Mouse (Mus musculus): ENCODE data around the gene Gmppa. TPM values are rescaled to one million over a fixed set of nuclear protein-coding genes. Genes with fewer than 3 reads are reported as not detected.

Gene Gmppa
- polyA plus RNA-seq (2012) = 195 and 229 TPM in 2 replicates

GRCm38 (mm10) chr1:75435475-75436328 lies at the start of gene Gmppa:
TSS of gene Gmppa (plus strand) at chr1:75435930.

GRCm38 (mm10) chr1:75450314-75451005 lies 14.7 kb downstream of the Gmppa start, which contains the start of gene Asic4:
TSS of gene Asic4 (plus strand) at chr1:75450436.

GRCm38 (mm10) chr1:75478916-75479634 lies 43.3 kb downstream of the Gmppa start, which contains the start of the genes Chpf and Tmem198:
TSS of gene Chpf (minus strand) at chr1:75479307.
TSS of gene Tmem198 (plus strand) at chr1:75479532.

Other genes starting within 250 kb of the Gmppa start
- 9.1 and 10.4 TPM in 2 replicates for gene Ankzf1, start 243.8 kb upstream of the Gmppa start, polyA plus RNA-seq (2012)
- 37.1 and 46.0 TPM in 2 replicates for gene Atg9a, start 243.7 kb upstream of the Gmppa start, polyA plus RNA-seq (2012)
- 1.1 and 1.2 TPM in 2 replicates for gene Glb1l, start 225.1 kb upstream of the Gmppa start, polyA plus RNA-seq (2012)
- 240 and 305 TPM in 2 replicates for gene Stk16, start 225.1 kb upstream of the Gmppa start, polyA plus RNA-seq (2012)
- 122 and 162 TPM in 2 replicates for gene Tuba4a, start 216.1 kb upstream of the Gmppa start, polyA plus RNA-seq (2012)
- not detected in 2 replicates for gene A630095N17Rik, start 203.8 kb upstream of the Gmppa start, polyA plus RNA-seq (2012)
- gene Dnajb2, start 199.5 kb upstream of the Gmppa start, polyA plus RNA-seq (2012) = 10.7 and 13.4 TPM in 2 replicates
- gene Ptprn, start 171.4 kb upstream of the Gmppa start, polyA plus RNA-seq (2012) = 0.20 and 0.35 TPM in 2 replicates
- gene Resp18, start 157.5 kb upstream of the Gmppa start, polyA plus RNA-seq (2012) = not detected in 2 replicates
- 67.1 and 68.5 TPM in 2 replicates for gene Dnpep, start 117.9 kb upstream of the Gmppa start, polyA plus RNA-seq (2012)
- 0.02 and 0.07 TPM in 2 replicates for gene Des, start 75.6 kb upstream of the Gmppa start, polyA plus RNA-seq (2012)
- gene Speg, start 60.6 kb upstream of the Gmppa start, polyA plus RNA-seq (2012) = 0.53 and 1.1 TPM in 2 replicates
- 0.04 TPM in 1 of 2 replicates, not detected in the other for gene Asic4, start 14.5 kb downstream of the Gmppa start, polyA plus RNA-seq (2012)
- gene Chpf, start 43.4 kb downstream of the Gmppa start, polyA plus RNA-seq (2012) = 11.5 and 12.8 TPM in 2 replicates
- gene Tmem198, start 43.6 kb downstream of the Gmppa start, polyA plus RNA-seq (2012) = 0.96 TPM in 2 replicates
- 2.0 and 4.2 TPM in 2 replicates for gene Obsl1, start 70.5 kb downstream of the Gmppa start, polyA plus RNA-seq (2012)
- gene Inha, start 71.1 kb downstream of the Gmppa start, polyA plus RNA-seq (2012) = 0.78 and 0.86 TPM in 2 replicates
- 116 and 118 TPM in 2 replicates for gene Stk11ip, start 85.6 kb downstream of the Gmppa start, polyA plus RNA-seq (2012)
- 0.41 and 0.89 TPM in 2 replicates for gene Slc4a3, start 110.3 kb downstream of the Gmppa start, polyA plus RNA-seq (2012)